ENCODE assay signal across 8 mouse cellular contexts in genomic region chr11:45955127-45955627, GRCm38 (mm10). TPM values are rescaled to one million over a fixed set of nuclear protein-coding genes. Genes with fewer than 3 reads are reported as not detected.
A peak's percentile ranks its signal among the peaks of the same experiment; 100 is the strongest.
DNase-seq lines count a peak whose midpoint lies in the region; ATAC-seq lines count a peak whose summit lies in the region.

Gene Thg1l (minus strand): TSS chr11:45955494.

- under 1% methylated on average over 32 of the region's 32 CpGs for WGBS in heart, embryonic 13.5 days
- under 1% methylated on average over 32 of the region's 32 CpGs for WGBS in liver, embryonic 12.5 days (ENCODE audit: insufficient replicate concordance)
- WGBS in stomach, embryonic 15.5 days: under 1% methylated on average over 32 of the region's 32 CpGs

- peak within 1 kb of the TSS; percentile 70 for H3K9ac ChIP-seq in heart, embryonic 13.5 days
- H3K9ac ChIP-seq in liver, embryonic 12.5 days: peak within 1 kb of the TSS; percentile 65
- H3K9ac ChIP-seq in stomach, embryonic 15.5 days: no peak within 1 kb of the TSS

- peaks cover 29% of the 10 kb centered on the region for H3K36me3 ChIP-seq in heart, embryonic 13.5 days
- H3K36me3 ChIP-seq in liver, embryonic 12.5 days: peaks cover 31% of the 10 kb centered on the region
- H3K36me3 ChIP-seq in stomach, embryonic 15.5 days: peaks cover 12% of the 10 kb centered on the region; the same call in 1 of the 2 replicates

- peak; percentile 98 for ATAC-seq in erythroid progenitor cell, adult 5-6 weeks (replicated peaks; ENCODE audit: low FRiP score, poor library complexity, severe bottlenecking)
- peak; percentile 92 for ATAC-seq in heart, embryonic 13.5 days (ENCODE audit: extremely low read depth, insufficient number of reproducible peaks, low FRiP score, low TSS enrichment)
- ATAC-seq in liver, embryonic 12.5 days: peak; percentile 98
- peak; percentile 98 for ATAC-seq in stomach, embryonic 15.5 days (ENCODE audit: insufficient read depth, low FRiP score, low read depth)

- no peaks in the 10 kb centered on the region for H3K27me3 ChIP-seq in heart, embryonic 13.5 days (replicated peaks)
- H3K27me3 ChIP-seq in liver, embryonic 12.5 days (replicated peaks): no peaks in the 10 kb centered on the region
- no peaks in the 10 kb centered on the region for H3K27me3 ChIP-seq in stomach, embryonic 15.5 days (replicated peaks)

- H3K9me3 ChIP-seq in heart, embryonic 13.5 days: 0 out of 2 replicates have a peak, but pooled peaks cover 2% of the 10 kb centered on the region
- H3K9me3 ChIP-seq in liver, embryonic 12.5 days (replicated peaks): no peaks in the 10 kb centered on the region
- H3K9me3 ChIP-seq in stomach, embryonic 15.5 days: no peaks in the 10 kb centered on the region

- peaks cover 6% of the 10 kb centered on the region for H3K4me1 ChIP-seq in heart, embryonic 13.5 days
- H3K4me1 ChIP-seq in liver, embryonic 12.5 days: peaks cover 12% of the 10 kb centered on the region
- H3K4me1 ChIP-seq in stomach, embryonic 15.5 days: peaks cover 3% of the 10 kb centered on the region; the same call in 1 of the 2 replicates

- DNase-seq in CD4-positive helper T cell, adult 2 months (ENCODE audit: low read depth, low spot score): peak; percentile 96
- DNase-seq in brain, embryonic 18.5 days (ENCODE audit: low read depth, low spot score): peak; percentile 89
- peak; percentile 94 for DNase-seq in kidney, postnatal 10 days
- DNase-seq in natural killer cell, adult 2 months (ENCODE audit: low spot score in 2 of 2): peak; percentile 95

- H3K27ac ChIP-seq in heart, embryonic 13.5 days (replicated peaks): peak within 1 kb of the TSS; percentile 16; the same call in 1 of the 2 replicates
- no peak within 1 kb of the TSS for H3K27ac ChIP-seq in liver, embryonic 12.5 days
- peak within 1 kb of the TSS; percentile 81 for H3K27ac ChIP-seq in stomach, embryonic 15.5 days

- H3K4me3 ChIP-seq in heart, embryonic 13.5 days: peak within 1 kb of the TSS; percentile 60
- H3K4me3 ChIP-seq in liver, embryonic 12.5 days: peak within 1 kb of the TSS; percentile 75
- H3K4me3 ChIP-seq in stomach, embryonic 15.5 days (replicated peaks): peak within 1 kb of the TSS; percentile 80

- peak within 1 kb of the TSS; percentile 72 for H3K4me2 ChIP-seq in heart, embryonic 13.5 days
- H3K4me2 ChIP-seq in liver, embryonic 12.5 days: peak within 1 kb of the TSS; percentile 76
- H3K4me2 ChIP-seq in stomach, embryonic 15.5 days: peak within 1 kb of the TSS; percentile 64

RNA-seq across cellular contexts. Expression of gene Thg1l, which starts in this region (rescaled TPM):
- total RNA-seq in erythroid progenitor cell, adult 5-6 weeks (2015; ENCODE audit: low replicate concordance): 1.4 and 1.7 TPM in 2 replicates
- 1.4 and 1.5 TPM in 2 replicates for total RNA-seq in erythroid progenitor cell, adult 5-6 weeks (2017; ENCODE audit: low replicate concordance)
- 8.2 and 9.3 TPM in 2 replicates for polyA plus RNA-seq in heart, embryonic 13.5 days (2015; fragmentation: Nextera tagmentation; extraction: Ambion mirVana)
- 10.2 and 11.0 TPM in 2 replicates for polyA plus RNA-seq in liver, embryonic 12.5 days (2016; fragmentation: Nextera tagmentation; extraction: Ambion mirVana)
- 11.2 and 11.8 TPM in 2 replicates for polyA plus RNA-seq in stomach, embryonic 15.5 days (2015; fragmentation: Nextera tagmentation; extraction: Ambion mirVana)
